Mouse (Mus musculus) heart, postnatal 36 days (tissue): ENCODE data around the gene Phyh. TPM values are rescaled to one million over a fixed set of nuclear protein-coding genes. Genes with fewer than 3 reads are reported as not detected.

Source experiments
- DNase-seq, 2 experiments: peaks; one replicate each; pipeline ENCODE4 v3.0.0; 2021 to 2022
- intact Hi-C: fragments of 180-260 bp; cut with DNase I; formaldehyde crosslinking; loops from one replicate; pipeline ENCODE4 v1.15.1; 2025
- total RNA-seq, 2 experiments: library from RNA; stranded (reverse); gene quantifications; 2 replicates each; pipeline ENCODE4 v1.2.3; 2021

The Phyh gene
- total RNA-seq, 2 experiments from 2014 or later = 763 to 822 TPM

GRCm38 (mm10) chr2:4987388-4988180 is 68.8 kb downstream of the Phyh start:
- DNase-seq = no peak

More at GRCm38 (mm10) chr2:4987388-4988180, 68.8 kb downstream of the Phyh start:
- intact Hi-C loops = no loop called here

Other genes with a start within 250 kb of the Phyh start
- 1 to 10 TPM; 6.0 to 6.8 TPM for gene Bend7, start 201.2 kb upstream of the Phyh start, total RNA-seq
- gene Sephs1, start 37.5 kb upstream of the Phyh start, total RNA-seq = 10 to 100 TPM; 13.7 to 16.1 TPM
- gene Ucma, start 57.1 kb downstream of the Phyh start, total RNA-seq = not detected
- gene Mcm10, start 93.8 kb downstream of the Phyh start, total RNA-seq = under 1 TPM; 0.11 to 0.33 TPM
- gene Optn, start 145.0 kb downstream of the Phyh start, total RNA-seq = 10 to 100 TPM; 64.7 to 65.2 TPM
- gene Ccdc3, start 218.8 kb downstream of the Phyh start, total RNA-seq = 1 to 10 TPM; 3.2 to 3.7 TPM